Mouse (Mus musculus) naive thymus-derived CD4-positive, alpha-beta T cell, adult 2 months (primary cell): ENCODE data around the gene Parvb.
A peak's percentile ranks its signal among the peaks of the same experiment; 100 is the strongest.

ENCODE experiments used
- DNase-seq: peaks from one replicate; pipeline ENCODE4 v3.0.0-alpha.2; 2011; ENCODE audit warnings: low read depth

Gene Parvb

DNA sequence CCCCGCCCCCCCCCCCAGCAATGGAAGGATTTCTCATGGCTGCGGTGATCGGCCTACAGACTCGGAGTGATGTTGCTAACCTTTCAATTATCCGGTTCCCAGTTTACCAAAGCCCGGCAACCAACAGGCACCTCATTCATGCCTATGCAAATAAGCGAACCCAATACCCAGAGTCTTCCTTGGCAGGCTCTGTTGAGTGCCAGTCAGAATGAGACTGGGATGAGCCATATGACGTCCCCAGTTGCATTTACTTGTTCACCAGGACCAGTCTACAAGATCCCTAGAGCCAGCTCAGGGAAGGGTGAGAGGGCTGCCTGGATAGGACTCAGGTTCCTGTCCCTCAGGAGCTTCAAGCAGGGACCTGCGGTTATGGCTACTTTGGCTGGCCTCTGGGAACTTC lies 62.5 kb downstream of the Parvb start:
- DNase-seq = no peak

DNA sequence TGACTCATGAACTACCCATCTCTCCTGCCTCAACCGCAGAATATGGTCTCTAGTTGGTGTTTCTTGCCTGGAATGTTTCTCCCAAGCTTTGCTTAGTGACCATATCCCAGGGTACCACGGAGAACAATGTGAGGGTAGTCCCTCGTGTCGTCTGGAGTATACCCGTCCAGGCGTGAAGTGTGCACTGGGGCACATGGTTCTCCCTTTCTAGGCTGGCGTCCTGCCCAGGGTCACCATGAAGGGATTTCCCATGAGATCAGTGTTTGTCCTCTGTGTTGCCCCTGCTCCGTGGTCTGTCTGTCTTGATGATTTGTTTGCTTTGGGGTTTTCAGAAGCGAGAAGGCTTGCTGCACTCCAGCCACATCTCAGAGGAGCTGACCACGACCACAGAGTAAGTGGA lies 63.4 kb downstream of the Parvb start:
- no peak for DNase-seq

DNA sequence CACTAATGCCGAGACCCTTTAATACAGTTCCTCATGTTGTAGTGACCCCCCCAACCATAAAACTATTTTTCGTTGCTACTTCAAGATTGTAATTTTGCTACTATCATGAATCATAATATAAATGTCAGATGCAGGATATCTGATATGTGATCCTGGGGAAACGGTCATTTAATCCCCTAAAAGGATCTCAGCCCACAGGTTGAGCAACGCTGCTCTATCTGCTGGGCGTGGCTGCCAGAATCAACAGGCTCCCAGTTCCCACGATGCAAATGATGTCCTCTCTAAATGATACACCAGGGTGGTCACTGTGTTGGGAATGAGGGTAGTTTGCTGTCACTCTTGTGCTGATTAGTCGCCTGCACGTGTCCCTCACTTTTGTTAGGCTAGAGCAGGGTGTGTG lies 65.6 kb downstream of the Parvb start:
- DNase-seq = no peak

DNA sequence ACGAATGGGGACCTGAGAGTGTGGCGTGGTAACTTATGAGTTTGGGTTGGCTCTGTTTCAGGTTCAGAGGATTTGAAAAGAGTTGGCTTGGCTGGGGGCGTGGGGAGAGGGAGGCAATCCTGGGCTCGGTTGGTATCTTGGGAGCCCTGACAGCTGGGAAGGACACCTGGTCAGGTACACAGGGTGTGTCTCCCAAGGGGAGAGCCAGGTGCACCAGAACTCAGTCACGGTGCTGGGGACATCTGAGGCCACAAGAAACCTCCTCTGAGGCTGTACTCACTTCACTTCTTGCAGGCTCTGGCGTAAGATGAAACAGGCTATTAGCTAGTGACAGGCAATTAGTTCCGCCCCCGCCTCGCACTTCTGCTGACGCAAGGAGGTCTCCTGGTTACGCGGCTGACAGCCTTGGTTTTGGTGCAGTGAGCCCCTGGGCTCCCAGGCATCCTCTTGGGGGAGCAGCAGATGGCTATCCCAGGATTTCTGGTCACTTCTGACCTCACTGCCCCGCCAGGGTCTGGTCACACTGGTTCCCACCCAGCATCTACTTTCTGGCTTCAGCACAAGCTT lies 67.0 kb downstream of the Parvb start:
- DNase-seq = no peak

DNA sequence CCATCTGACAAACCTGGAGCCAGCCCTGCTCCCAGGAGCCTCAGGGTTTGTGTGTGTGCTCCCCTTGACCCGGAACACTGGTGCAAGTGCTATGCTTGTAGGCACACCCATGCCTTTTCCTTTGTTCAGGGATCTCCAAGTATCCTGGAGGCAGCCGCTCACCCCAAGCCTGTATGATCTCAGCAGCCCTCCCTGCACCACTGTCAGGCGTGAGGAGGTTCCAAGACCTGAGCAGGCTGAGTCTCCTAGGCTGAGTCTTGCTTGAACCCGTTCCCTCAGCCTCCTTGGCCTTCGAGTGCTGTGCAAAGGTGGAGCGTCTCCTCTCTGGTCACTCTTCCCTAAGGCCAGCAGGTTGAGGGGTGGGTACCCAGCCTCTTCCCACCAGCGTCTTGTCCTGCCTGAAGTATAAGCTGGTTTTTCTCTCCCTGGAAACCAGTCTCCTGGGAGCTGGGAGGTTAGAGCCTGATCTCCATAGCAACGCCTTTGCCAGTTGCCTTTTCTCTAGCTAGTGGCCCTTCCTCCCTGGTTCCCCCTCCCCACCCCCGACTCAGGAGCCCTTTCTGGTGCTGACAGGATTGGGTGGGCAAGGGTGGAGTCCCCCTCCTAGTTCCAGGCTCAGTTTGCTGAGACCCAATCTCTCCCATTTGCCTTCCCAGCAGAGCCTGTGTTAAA lies 68.0 kb downstream of the Parvb start:
- DNase-seq = no peak

DNA sequence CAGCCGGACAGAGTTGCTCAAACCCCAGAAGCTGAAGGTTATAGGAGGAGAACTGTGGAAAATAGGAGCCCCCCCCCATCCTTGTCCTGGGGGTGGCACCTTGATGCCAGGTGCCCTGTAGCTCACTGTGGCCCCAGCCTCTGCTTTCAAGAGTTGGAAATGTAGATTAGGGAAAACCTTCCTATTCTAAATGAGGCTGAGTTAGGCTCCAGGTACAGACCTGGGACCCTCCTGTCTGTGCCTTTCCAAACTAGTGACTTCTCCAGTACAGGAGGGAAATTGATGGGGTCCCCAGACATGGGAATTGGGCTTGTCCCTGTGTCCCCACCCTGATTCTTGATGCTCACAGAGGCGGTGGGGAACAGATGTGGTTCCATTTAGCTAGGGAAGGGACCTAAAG lies 68.7 kb downstream of the Parvb start:
- DNase-seq = no peak

DNA sequence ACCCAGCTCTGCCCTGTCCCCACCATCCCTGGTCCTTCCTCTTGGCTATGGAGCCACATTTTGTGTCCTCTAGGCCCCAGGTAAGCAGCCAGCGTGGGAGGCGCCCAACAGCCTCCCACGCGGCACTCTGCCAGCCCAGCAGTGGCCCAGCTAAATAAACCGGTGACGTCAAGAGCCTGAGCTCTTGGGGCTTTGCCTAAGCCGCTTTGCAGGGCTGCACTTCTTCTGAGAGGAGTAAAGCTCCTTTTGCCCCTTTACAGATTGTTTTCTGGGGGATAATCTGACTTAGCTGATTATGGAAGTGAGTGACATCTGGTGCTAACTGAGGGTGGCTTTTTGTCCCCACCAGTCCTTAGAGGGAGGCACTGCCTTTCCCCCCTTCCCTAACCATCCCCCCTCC lies 69.2 kb downstream of the Parvb start:
- DNase-seq = no peak

DNA sequence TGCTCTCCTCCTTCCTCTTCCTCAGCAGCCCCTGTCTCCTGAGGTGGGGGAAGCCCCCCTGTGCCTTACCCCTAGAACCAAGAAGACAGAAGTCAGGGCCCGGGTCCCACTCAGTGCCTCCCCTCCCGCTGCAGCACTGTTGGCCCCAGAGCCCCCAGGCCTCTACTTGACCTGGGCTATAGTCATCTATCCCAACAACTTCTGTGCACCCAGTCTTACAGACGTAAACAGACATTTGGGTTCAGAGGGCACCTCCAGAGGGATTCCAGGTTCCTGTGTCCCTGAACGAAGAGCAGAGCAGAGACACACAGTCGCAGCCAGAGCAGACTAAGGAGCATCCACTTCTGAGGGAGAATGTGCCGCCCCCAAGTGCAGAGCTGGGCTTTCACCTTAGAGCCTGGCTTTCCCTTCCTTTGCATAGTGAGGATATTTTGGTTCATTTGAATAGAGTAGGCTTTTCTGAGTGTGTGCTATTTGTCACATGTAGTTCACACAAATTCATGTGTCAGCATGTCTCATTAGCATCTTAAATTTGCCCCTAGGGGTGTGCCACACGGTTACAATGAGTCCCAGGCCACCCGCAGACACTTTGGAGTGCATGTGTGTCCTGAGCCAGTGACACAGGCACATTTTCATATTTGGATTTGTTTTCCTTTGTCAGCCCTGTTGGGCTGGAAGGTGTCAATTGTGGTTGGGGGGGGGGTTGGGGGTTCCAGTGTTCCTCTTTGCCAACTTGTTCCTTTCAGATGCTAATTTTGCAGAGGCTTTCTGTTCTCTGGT lies 70.0 kb downstream of the Parvb start:
- no peak for DNase-seq

DNA sequence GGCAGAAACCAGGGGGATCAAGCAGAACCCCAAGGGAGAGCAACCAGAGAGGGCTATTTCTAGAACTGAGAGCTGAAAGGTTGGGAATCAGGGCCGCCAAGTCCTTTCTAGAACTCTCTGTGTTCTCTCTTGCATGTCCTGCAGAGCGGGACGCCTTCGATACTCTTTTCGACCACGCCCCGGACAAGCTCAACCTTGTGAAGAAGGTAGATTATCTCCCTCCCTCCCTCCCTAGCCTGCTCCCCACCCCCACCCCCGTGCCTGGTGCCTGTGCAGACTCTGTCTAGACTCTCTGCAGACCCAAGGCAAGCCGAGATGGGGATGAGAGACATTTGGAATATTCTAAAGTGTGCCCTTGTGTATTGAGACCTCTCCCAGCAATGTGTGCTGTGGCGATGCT lies 71.4 kb downstream of the Parvb start:
- no peak for DNase-seq

DNA sequence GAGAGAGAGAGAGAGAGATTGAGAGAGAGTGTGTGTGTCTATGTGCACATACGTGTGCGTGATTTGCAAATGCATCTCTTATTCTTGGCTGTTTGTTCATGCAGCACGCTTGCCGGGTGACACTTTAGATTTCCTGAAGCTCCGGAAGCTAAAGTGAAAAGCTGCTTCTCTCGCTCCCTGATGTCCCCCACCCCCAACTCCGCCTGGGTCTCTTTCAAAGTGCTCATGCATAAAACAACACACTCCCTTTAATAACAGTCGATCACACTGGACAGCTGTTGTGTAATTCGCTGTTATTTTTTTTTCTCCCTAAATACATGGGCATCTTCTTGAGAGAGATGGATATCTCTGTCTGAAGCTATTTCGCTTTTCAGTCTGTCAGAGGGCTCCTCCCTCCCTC lies 73.5 kb downstream of the Parvb start:
- no peak for DNase-seq

DNA sequence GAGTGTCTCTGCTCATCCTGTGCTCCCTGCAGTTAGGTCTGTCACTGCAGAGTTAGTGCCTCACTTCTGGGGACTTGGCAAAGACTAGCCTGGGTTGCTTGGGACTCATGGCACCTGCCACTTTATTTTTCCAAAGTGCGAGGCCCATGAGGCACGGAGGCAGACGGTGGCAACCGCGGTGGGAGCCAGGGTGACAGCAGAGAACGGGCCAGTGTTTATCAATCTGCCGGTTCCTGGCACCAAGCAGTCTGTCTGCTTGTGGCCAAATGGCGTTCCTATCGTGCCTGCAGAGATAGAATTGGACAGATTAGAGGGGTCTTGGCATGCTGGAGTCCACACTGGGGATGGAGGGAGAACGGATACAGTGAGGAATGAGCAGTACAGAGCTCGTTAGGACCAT lies 78.4 kb downstream of the Parvb start:
- no peak for DNase-seq

DNA sequence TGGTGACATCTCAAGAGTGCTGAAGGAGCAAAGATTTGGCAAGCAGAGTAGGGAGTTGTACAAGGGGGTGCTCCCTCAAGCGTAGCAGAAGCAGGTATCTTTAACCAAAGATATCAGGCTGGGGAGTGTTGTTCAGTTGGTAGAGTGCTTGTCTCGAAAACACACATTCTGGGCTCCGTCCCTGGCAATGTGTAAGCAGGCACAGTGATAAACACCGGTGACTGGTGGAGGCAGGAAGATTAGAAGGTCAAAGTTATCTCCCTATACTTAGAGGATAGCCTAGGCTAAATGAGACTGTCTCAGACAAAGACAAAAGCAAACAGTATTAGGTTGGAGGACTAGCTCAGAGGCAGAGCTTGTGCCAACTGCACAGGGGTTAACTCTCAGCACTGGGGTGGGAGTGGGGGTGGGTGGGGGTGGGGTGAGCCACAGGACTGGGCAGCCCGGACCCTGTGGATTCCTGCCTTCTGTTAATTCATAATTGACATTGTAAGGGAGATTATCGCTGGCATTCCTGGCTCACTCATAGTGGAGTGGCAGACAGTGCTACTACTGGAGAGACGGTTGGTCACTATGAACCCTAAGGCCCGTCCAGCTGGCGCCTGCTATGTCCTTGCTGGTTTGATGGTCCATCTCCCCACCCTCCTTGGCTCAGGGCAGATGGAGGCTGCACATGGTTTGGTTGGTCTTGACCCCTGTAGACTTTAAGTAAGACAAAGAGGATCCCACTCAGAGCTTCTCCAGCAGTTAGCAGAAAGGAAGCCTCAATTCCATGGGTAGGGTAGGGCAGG lies 79.6 kb downstream of the Parvb start:
- DNase-seq = no peak

DNA sequence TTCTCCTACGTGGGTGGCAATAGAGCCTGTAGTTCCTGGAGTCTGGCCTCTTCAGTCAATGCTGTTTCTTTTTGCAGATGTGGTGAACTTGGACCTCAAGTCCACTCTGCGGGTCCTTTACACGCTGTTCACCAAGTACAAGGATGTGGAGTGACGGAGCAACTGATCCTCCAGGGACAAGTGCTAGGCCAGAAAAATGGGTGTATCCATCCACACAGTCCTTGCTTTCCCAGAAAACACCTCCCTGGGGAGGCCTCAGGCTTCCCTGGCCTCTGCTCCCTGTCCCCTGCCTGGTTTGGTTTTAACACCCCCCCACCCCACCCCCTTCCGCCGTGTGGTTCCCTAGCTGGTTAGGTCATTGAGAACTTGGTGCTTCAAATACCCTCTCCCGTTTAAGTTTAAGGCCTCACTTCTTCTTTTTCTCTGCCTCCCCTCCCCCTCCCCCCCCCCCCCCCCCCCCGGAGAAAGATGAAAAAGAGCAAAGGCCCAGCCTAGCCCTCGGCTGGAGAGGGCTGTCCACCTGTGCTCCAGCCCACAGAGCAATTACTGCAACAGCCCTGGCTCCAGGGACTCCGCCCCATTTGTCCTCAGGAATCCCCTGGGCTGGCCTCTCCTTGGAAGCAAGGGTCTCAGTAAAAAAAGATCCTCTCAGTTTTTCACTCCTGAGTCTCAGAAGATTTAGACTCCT lies 81.2 kb downstream of the Parvb start:
- peak; percentile 29 for DNase-seq

DNA sequence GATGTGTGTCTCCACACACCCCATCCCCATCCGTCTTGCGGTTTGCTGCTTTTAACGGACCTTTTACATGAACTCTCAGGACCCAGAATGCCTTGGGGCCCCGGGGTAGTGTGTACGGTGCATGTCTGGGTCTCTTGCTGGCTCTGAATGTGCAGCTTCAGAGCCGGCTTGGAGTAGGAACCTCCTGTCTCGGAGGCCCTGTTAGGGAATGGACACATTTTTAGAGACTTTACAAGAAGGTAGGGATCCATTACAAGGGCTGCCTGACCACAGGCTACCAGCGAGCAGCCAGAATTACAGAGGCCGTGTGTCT lies 81.7 kb downstream of the Parvb start:
- DNase-seq = peak; percentile 75

DNA sequence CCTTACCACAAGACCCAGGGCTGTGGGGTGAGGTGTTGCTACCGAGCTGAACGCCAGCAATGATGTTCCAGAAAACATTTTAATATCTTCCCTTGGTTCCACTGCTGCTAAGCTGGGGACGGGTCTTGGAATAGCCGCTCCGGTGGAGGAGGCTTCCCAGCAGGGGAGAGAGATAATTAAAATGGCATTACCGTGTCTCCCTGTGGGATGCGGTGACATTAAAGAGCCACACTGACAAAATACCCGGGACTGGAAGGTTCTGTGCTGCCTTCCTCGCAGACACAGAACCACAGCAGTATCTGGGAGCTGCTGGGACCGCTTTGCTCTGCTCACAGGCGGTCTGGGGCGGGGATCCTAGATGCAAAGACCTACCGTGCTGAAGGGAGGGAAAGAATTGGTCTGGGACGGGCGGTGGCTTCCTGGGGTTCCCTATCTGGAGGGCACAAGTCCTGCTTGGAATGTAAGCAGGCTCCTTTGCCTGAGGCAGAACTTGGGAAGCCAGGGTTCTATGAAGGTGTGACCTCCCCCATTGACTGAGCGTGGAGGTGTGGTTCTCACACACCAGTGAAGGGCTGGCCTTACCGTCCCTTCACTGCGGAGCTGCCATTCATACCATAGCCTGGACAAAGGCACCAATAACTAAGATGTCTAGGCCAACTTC lies 82.7 kb downstream of the Parvb start:
- no peak for DNase-seq

DNA sequence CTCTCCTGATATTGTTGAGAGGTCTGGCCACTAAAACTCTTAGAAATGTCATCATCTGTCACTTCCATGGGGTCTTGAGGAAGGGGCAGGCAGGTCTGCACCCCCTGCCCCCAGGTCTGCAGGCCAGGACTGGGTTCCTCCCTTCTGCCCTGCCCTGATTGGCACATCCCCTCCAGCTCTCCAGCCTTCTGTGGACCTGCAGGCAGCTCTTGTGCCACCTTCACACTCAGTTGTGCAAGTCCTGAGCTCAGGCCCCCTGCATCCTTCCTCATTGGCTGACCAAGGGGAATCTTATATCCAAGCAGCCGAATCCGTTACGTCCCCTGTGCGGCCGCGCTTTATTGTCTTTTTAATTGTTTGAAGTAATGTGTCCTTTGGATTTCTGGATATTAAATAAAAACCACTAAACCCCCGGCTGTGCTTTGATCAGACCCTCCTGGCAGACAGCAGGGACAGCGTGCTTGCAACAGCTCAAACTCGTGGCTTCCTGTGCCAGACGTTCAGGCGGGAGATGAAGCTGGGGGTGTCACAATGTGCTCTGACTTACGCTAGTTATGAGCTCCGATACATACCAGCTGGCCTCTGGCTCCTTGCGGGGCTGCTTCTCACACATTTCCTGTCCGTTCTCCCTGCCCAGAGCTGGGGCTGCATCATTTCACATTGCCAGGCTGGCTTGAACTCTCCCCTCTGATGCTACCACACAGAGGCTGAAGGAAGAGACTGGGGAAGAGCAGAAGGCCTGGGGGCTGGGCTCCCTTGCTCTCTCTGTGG lies 83.6 kb downstream of the Parvb start:
- peak; percentile 52 for DNase-seq

DNA sequence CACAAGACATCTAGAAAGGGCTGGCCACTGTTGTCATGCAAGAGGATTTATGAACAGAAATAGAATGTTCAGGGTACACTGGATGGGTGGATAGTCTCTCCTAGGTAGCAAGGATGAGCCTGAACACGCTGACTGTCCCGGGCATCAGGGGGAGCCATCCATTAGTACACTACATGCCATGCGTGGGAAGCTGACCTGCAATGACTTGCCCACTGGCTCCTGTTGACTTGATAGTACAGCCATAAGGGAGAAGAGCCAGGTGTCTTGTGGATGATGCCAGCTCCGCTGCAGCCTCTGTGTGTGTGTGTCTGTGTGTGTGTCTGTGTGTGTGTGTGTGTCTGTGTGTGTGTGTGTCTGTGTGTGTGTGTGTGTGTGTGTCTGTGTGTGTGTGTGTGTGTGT lies 87.5 kb downstream of the Parvb start:
- DNase-seq = no peak

DNA sequence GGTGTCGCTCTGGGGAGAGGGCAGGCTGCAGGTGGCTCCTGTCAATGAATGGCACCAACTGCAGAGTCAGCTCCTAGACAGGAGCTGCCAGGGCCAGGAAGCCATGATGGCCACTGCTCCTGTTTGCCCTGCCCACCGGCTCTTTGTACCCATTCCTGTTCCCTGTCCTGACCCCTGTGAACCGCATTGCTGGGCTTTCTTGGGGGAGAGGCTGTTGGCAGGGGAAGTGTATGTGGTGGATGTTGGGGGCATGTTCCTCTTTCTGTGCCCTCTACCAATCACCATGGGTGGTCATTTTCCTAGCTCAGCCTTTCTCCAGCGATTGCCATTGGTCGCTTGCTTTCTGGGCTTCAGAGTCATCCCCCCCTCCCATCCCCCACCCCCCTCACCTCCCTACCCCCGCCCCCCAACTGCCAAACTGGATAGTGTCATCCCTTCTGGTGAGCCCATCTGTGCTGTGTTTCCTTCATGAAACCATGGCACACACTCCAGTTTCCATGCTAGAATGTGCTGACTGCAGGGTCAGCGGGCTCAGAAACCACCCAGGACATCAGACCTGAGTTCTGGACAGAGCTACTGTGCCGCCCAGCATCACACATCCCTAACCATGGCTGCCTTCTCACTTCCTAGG lies 89.8 kb downstream of the Parvb start:
- DNase-seq = no peak

DNA sequence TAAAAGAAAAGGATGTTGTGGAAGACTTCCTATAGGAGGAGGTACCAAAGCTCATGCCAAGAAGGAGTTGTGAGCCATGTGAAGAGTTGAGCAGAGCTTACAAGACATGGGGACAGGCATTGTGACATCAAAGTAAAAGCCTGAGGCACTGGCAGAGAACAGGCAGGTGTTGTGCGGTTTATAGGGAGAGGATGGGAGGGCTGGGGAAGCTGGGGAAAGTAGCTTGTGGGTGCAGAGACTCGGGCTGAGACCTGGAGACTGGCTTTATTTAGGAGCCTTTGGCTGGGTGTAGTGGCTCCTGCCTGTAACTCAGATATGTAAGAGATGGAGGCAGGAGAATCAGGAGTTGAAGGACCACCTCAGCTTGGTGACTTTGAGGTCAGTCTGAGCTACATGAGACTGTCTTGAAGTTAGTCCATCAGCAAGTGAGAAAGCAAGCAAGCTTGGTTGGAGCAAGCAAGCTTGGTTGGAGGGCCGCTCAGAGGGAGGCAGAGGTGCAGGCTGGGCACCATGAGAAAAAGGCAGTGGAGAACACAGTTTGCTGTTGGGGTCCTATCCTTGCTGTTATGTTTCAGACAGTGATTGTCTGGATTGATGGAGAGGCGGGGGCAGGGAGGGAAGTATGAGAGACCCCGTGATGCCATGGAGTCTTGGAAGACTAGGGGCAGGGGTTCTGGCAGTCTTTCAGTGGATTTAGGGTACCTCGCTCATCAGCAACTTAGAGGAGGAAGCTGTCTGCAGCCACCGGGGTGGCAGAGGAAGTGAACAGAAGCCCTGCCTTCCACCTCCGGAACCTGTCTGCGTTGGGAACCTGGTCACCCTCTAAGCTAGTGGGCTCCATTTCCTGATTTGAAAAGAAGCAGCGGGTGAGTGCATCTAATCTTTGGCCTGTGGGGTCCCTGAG lies 92.4 kb downstream of the Parvb start, which contains the start of gene Parvg:
TSS of gene Parvg (plus strand) at position 61 of the 904 bp plus-strand sequence.
- peak; percentile 66 for DNase-seq
